Mouse (Mus musculus) heart, embryonic 10.5 days (tissue): ENCODE measurements at regions not wholly inside any gene's neighbourhood (a gene's known extent, or its start where the extent isn't known, plus 50 kb on each side); places are given as distances from the start of the nearest gene placed in this dataset.
"Not testable (repeated sequence)": the region's sequence is repeated elsewhere in the genome, so short reads cannot be mapped to it uniquely, and the experiment has no call there.

Experiments used
- DNase-seq: peaks from one replicate; pipeline ENCODE4 v3.0.0-alpha.2; 2017; ENCODE audit warnings: low spot score
- H3K27ac ChIP-seq: fragments of 300-500 bp; sonication (generic); 2 replicates; pipeline ENCODE4 v1.5.1; 2016; ENCODE audit warnings: mild to moderate bottlenecking
- H3K27me3 ChIP-seq: fragments of 300-500 bp; sonication (generic); 2 replicates; pipeline ENCODE4 v1.6.1; 2016; ENCODE audit warnings: mild to moderate bottlenecking; ENCODE audit not compliant: poor library complexity, insufficient read depth, severe bottlenecking
- H3K36me3 ChIP-seq: fragments of 300-500 bp; sonication (generic); 2 replicates; pipeline ENCODE4 v1.6.1; 2016; ENCODE audit warnings: mild to moderate bottlenecking, moderate library complexity
- H3K4me1 ChIP-seq: fragments of 300-500 bp; sonication (generic); 2 replicates; pipeline ENCODE4 v1.6.1; 2016; ENCODE audit warnings: mild to moderate bottlenecking
- H3K4me3 ChIP-seq: fragments of 300-500 bp; sonication (generic); 2 replicates; pipeline ENCODE4 v1.5.1; 2016; ENCODE audit warnings: mild to moderate bottlenecking, moderate library complexity
- H3K9me3 ChIP-seq: fragments of 300-500 bp; sonication (generic); 2 replicates; pipeline ENCODE4 v1.6.1; 2016; ENCODE audit warnings: mild to moderate bottlenecking, moderate library complexity
- WGBS: fragments of 180-500 bp; shearing (Covaris S2); methylation state at CpG from one replicate; pipeline ENCODE4 v1.1.7; 2016; 5-methylcytosine and 5-hydroxymethylcytosine counted together

- no peaks in the 10 kb centered on the region for H3K4me1 ChIP-seq
- WGBS = 54% methylated on average over 7 of the region's 7 CpGs
- H3K4me3 ChIP-seq = no peak overlapping the region
- no peaks in the 10 kb centered on the region for H3K27me3 ChIP-seq
- no peak for DNase-seq
- H3K9me3 ChIP-seq = no peaks in the 10 kb centered on the region
- no peaks in the 10 kb centered on the region for H3K36me3 ChIP-seq
- H3K27ac ChIP-seq = no peak overlapping the region
Measured at GRCm38 (mm10) chr4:89621260-89621659, 58.0 kb upstream of the Dmrta1 start.

GRCm38 (mm10) chr4:89604721-89605120, 74.5 kb upstream of the Dmrta1 start:
- WGBS = 59% methylated on average over 1 of the region's 1 CpGs
- no peaks in the 10 kb centered on the region for H3K36me3 ChIP-seq
- no peaks in the 10 kb centered on the region for H3K4me1 ChIP-seq
- DNase-seq = no peak
- H3K9me3 ChIP-seq = 0 out of 2 replicates have a peak, but pooled peaks cover 2% of the 10 kb centered on the region
- no peaks in the 10 kb centered on the region for H3K27me3 ChIP-seq
- no peak overlapping the region for H3K27ac ChIP-seq
- H3K4me3 ChIP-seq = no peak overlapping the region

GRCm38 (mm10) chr4:89575529-89575928, 103.7 kb upstream of the Dmrta1 start:
- H3K27ac ChIP-seq = no peak overlapping the region
- peak; percentile 78 for DNase-seq
- no peaks in the 10 kb centered on the region for H3K9me3 ChIP-seq
- H3K27me3 ChIP-seq = no peaks in the 10 kb centered on the region
- H3K4me1 ChIP-seq = no peaks in the 10 kb centered on the region
- 19% methylated on average over 10 of the region's 10 CpGs for WGBS
- no peak overlapping the region for H3K4me3 ChIP-seq
- H3K36me3 ChIP-seq = no peaks in the 10 kb centered on the region

- Histone ChIP-seq H3K27me3 (no peaks in the 10 kb centered on the region), H3K4me3 (no peak overlapping the region), H3K9me3 (no peaks in the 10 kb centered on the region), H3K27ac (no peak overlapping the region), H3K4me1 (no peaks in the 10 kb centered on the region), H3K36me3 (no peaks in the 10 kb centered on the region)
- DNase-seq = no peak
- WGBS = 73% methylated on average over 7 of the region's 7 CpGs
Measured at GRCm38 (mm10) chr4:89554711-89555466, 124.3 kb upstream of the Dmrta1 start.

GRCm38 (mm10) chr4:89552556-89552955, 126.7 kb upstream of the Dmrta1 start:
- no peaks in the 10 kb centered on the region for H3K27me3 ChIP-seq
- no peak overlapping the region for H3K4me3 ChIP-seq
- no peaks in the 10 kb centered on the region for H3K36me3 ChIP-seq
- no peaks in the 10 kb centered on the region for H3K9me3 ChIP-seq
- H3K27ac ChIP-seq = no peak overlapping the region
- DNase-seq = no peak
- WGBS = 77% methylated on average over 6 of the region's 6 CpGs
- no peaks in the 10 kb centered on the region for H3K4me1 ChIP-seq

GRCm38 (mm10) chr4:89550515-89550914, 128.7 kb upstream of the Dmrta1 start:
- Histone ChIP-seq H3K27me3 (no peaks in the 10 kb centered on the region), H3K9me3 (no peaks in the 10 kb centered on the region), H3K27ac (no peak overlapping the region), H3K36me3 (no peaks in the 10 kb centered on the region), H3K4me1 (no peaks in the 10 kb centered on the region), H3K4me3 (no peak overlapping the region)
- DNase-seq = no peak
- WGBS = 63% methylated on average over 2 of the region's 2 CpGs

- WGBS = 21% methylated on average over 4 of the region's 4 CpGs
- DNase-seq = no peak
- no peaks in the 10 kb centered on the region for H3K27me3 ChIP-seq
- no peaks in the 10 kb centered on the region for H3K36me3 ChIP-seq
- H3K4me1 ChIP-seq = no peaks in the 10 kb centered on the region
- H3K4me3 ChIP-seq = no peak overlapping the region
- no peak overlapping the region for H3K27ac ChIP-seq
- no peaks in the 10 kb centered on the region for H3K9me3 ChIP-seq
Measured at GRCm38 (mm10) chr4:89532462-89532861, 146.8 kb upstream of the Dmrta1 start.

- Histone ChIP-seq H3K27me3 (peaks cover 14% of the 10 kb centered on the region; the same call in 1 of the 2 replicates), H3K27ac (no peak overlapping the region), H3K36me3 (no peaks in the 10 kb centered on the region), H3K9me3 (no peaks in the 10 kb centered on the region), H3K4me3 (no peak overlapping the region), H3K4me1 (no peaks in the 10 kb centered on the region)
- no peak for DNase-seq
- 80% methylated on average over 5 of the region's 5 CpGs for WGBS
Measured at GRCm38 (mm10) chr4:89530050-89530911, 149.0 kb upstream of the Dmrta1 start.

- 67% methylated on average over 1 of the region's 1 CpGs for WGBS
- H3K9me3 ChIP-seq = no peaks in the 10 kb centered on the region
- no peak for DNase-seq
- no peak overlapping the region for H3K4me3 ChIP-seq
- H3K36me3 ChIP-seq = no peaks in the 10 kb centered on the region
- no peak overlapping the region for H3K27ac ChIP-seq
- peaks cover 17% of the 10 kb centered on the region for H3K27me3 ChIP-seq
- peaks cover 11% of the 10 kb centered on the region; the same call in 1 of the 2 replicates for H3K4me1 ChIP-seq
Measured at GRCm38 (mm10) chr4:89527966-89528365, 151.3 kb upstream of the Dmrta1 start.

- no peak overlapping the region for H3K4me3 ChIP-seq
- no peaks in the 10 kb centered on the region for H3K36me3 ChIP-seq
- DNase-seq = no peak
- 76% methylated on average over 7 of the region's 7 CpGs for WGBS
- H3K27me3 ChIP-seq = peaks cover 17% of the 10 kb centered on the region
- no peaks in the 10 kb centered on the region for H3K9me3 ChIP-seq
- H3K4me1 ChIP-seq = peaks cover 11% of the 10 kb centered on the region; the same call in 1 of the 2 replicates
- no peak overlapping the region for H3K27ac ChIP-seq
Measured at GRCm38 (mm10) chr4:89527326-89527725, 151.9 kb upstream of the Dmrta1 start.

GRCm38 (mm10) chr4:89525525-89525924, 153.7 kb upstream of the Dmrta1 start:
- Histone ChIP-seq H3K27me3 (peaks cover 17% of the 10 kb centered on the region), H3K4me1 (peaks cover 11% of the 10 kb centered on the region; the same call in 1 of the 2 replicates)
- not testable (repeated sequence) for H3K4me3 ChIP-seq, H3K36me3 ChIP-seq, DNase-seq, H3K9me3 ChIP-seq, H3K27ac ChIP-seq
- 54% methylated on average over 4 of the region's 4 CpGs for WGBS

- Histone ChIP-seq H3K4me1 (peaks cover 11% of the 10 kb centered on the region; the same call in 1 of the 2 replicates), H3K27ac (peak overlapping the region; percentile 69), H3K9me3 (no peaks in the 10 kb centered on the region), H3K4me3 (peak overlapping the region; percentile 64), H3K36me3 (no peaks in the 10 kb centered on the region), H3K27me3 (peaks cover 17% of the 10 kb centered on the region)
- 1% methylated on average over 40 of the region's 40 CpGs for WGBS
- peak; percentile 85 for DNase-seq
Measured at GRCm38 (mm10) chr4:89524260-89525200, 154.7 kb upstream of the Dmrta1 start.
